ENCODE assay signal across 21 mouse cellular contexts in genomic region chr5:112166410-112167175, GRCm38 (mm10).
DNase-seq lines count a peak whose midpoint lies in the region; ATAC-seq lines count a peak whose summit lies in the region.
"Had no signal": no experiment of that assay in that cellular context is flagged by ENCODE, and none has a peak within 500 bp of the region (broad histone marks: within the 10 kb centered on the region; RNA-seq: fewer than 3 reads in every experiment).

No protein-coding gene starts in this region.

- H3K4me2 ChIP-seq in hindbrain, embryonic 11.5 days (replicated peaks; ENCODE audit: low read depth, low read length), result no peak overlapping the region
- H3K4me2 ChIP-seq in embryonic facial prominence, embryonic 11.5 days (ENCODE audit: low read depth, low read length), result no peak overlapping the region
- no peak overlapping the region for H3K4me2 ChIP-seq in forebrain, embryonic 16.5 days (ENCODE audit: low read length)
- no peak overlapping the region for H3K4me2 ChIP-seq in midbrain, embryonic 15.5 days
- H3K4me2 ChIP-seq: heart, embryonic 13.5 days had no signal

- no peak for DNase-seq in hindbrain, embryonic 10.5 days (ENCODE audit: low spot score)
- no peak for DNase-seq in hindbrain, embryonic 11.5 days (ENCODE audit: low spot score)
- no peak for DNase-seq in embryonic facial prominence, embryonic 11.5 days (ENCODE audit: low spot score)
- DNase-seq in layer of hippocampus, adult 18-20 months (ENCODE audit: low spot score in 2 of 2), result no peak
- no peak for DNase-seq in adrenal gland, postnatal 36 days
- DNase-seq: adrenal gland, postnatal 25 days; cerebellum, adult 11-12 months; cerebellum, postnatal 10 days; gastrocnemius, postnatal 25 days; heart, adult 18-20 months; heart, postnatal 14 days; kidney, adult 18-20 months; kidney, postnatal 10 days; thymus, adult 18-20 months; thymus, postnatal 36 days had no signal

- H3K4me1 ChIP-seq in hindbrain, embryonic 10.5 days (replicated peaks), result peaks cover 57% of the 10 kb centered on the region
- H3K4me1 ChIP-seq in hindbrain, embryonic 11.5 days (replicated peaks; ENCODE audit: control insufficient read depth, insufficient read depth, low read length), result peaks cover 2% of the 10 kb centered on the region
- H3K4me1 ChIP-seq in embryonic facial prominence, embryonic 11.5 days (ENCODE audit: control insufficient read depth, insufficient read depth, low read length), result peaks cover 7% of the 10 kb centered on the region
- peaks cover 13% of the 10 kb centered on the region for H3K4me1 ChIP-seq in forebrain, embryonic 16.5 days (replicated peaks; ENCODE audit: control insufficient read depth, insufficient read depth, low read length)
- peaks cover 11% of the 10 kb centered on the region for H3K4me1 ChIP-seq in midbrain, embryonic 15.5 days

- no peaks in the 10 kb centered on the region for H3K36me3 ChIP-seq in hindbrain, embryonic 10.5 days
- H3K36me3 ChIP-seq in hindbrain, embryonic 11.5 days (ENCODE audit: control insufficient read depth, insufficient read depth, low read length), result no peaks in the 10 kb centered on the region
- H3K36me3 ChIP-seq in embryonic facial prominence, embryonic 11.5 days (replicated peaks; ENCODE audit: control insufficient read depth, insufficient read depth, low read depth, low read length), result no peaks in the 10 kb centered on the region
- no peaks in the 10 kb centered on the region for H3K36me3 ChIP-seq in forebrain, embryonic 16.5 days (ENCODE audit: control insufficient read depth, insufficient read depth)
- no peaks in the 10 kb centered on the region for H3K36me3 ChIP-seq in midbrain, embryonic 15.5 days (replicated peaks)
- H3K36me3 ChIP-seq: heart, embryonic 13.5 days had no signal

- no peak for ATAC-seq in hindbrain, embryonic 11.5 days (ENCODE audit: low FRiP score)
- ATAC-seq in embryonic facial prominence, embryonic 11.5 days (replicated peaks; ENCODE audit: insufficient number of reproducible peaks, low FRiP score, low TSS enrichment, low read depth), result 0 out of 2 replicates have a peak, but pooled peaks have one; percentile 32
- ATAC-seq in forebrain, embryonic 16.5 days, result peak; percentile 58; the same call in 1 of the 2 replicates
- ATAC-seq in midbrain, embryonic 15.5 days (replicated peaks), result 0 out of 2 replicates have a peak, but pooled peaks have one; percentile 58
- ATAC-seq in erythroblast, adult 5-6 weeks (replicated peaks; ENCODE audit: low FRiP score, poor library complexity, severe bottlenecking), result no peak
- ATAC-seq: CD4-positive, CD25-positive, alpha-beta regulatory T cell, adult 4 months had no signal

- H3K27ac ChIP-seq in hindbrain, embryonic 10.5 days, result peak overlapping the region; percentile 84
- H3K27ac ChIP-seq in hindbrain, embryonic 11.5 days (ENCODE audit: low read depth, low read length), result no peak overlapping the region
- H3K27ac ChIP-seq in embryonic facial prominence, embryonic 11.5 days (replicated peaks; ENCODE audit: low read depth, low read length), result peak overlapping the region; percentile 56; the same call in 1 of the 2 replicates
- H3K27ac ChIP-seq in forebrain, embryonic 16.5 days (ENCODE audit: low read length), result no peak overlapping the region
- H3K27ac ChIP-seq in midbrain, embryonic 15.5 days, result peak overlapping the region; percentile 3; the same call in 1 of the 2 replicates
- H3K27ac ChIP-seq: heart, embryonic 13.5 days; macrophage had no signal

- peaks cover 21% of the 10 kb centered on the region; the same call in 1 of the 2 replicates for H3K27me3 ChIP-seq in hindbrain, embryonic 10.5 days (ENCODE audit: insufficient read depth, poor library complexity, severe bottlenecking)
- no peaks in the 10 kb centered on the region for H3K27me3 ChIP-seq in hindbrain, embryonic 11.5 days (ENCODE audit: control insufficient read depth, insufficient read depth, low read length)
- H3K27me3 ChIP-seq in embryonic facial prominence, embryonic 11.5 days (ENCODE audit: control insufficient read depth, insufficient read depth, low read length), result no peaks in the 10 kb centered on the region
- no peaks in the 10 kb centered on the region for H3K27me3 ChIP-seq in forebrain, embryonic 16.5 days (replicated peaks; ENCODE audit: control insufficient read depth, insufficient read depth, low read length)
- 0 out of 2 replicates have a peak, but pooled peaks cover 3% of the 10 kb centered on the region for H3K27me3 ChIP-seq in midbrain, embryonic 15.5 days (replicated peaks)

- H3K9me3 ChIP-seq in hindbrain, embryonic 10.5 days, result no peaks in the 10 kb centered on the region
- no peaks in the 10 kb centered on the region for H3K9me3 ChIP-seq in hindbrain, embryonic 11.5 days (ENCODE audit: control insufficient read depth, low read length)
- H3K9me3 ChIP-seq in embryonic facial prominence, embryonic 11.5 days (replicated peaks; ENCODE audit: control insufficient read depth, low read length), result no peaks in the 10 kb centered on the region
- H3K9me3 ChIP-seq in forebrain, embryonic 16.5 days (ENCODE audit: control insufficient read depth, low read length), result 0 out of 2 replicates have a peak, but pooled peaks cover 3% of the 10 kb centered on the region
- H3K9me3 ChIP-seq in midbrain, embryonic 15.5 days, result no peaks in the 10 kb centered on the region
- H3K9me3 ChIP-seq: heart, embryonic 13.5 days had no signal

- 44% methylated on average over 11 of the region's 11 CpGs for WGBS in hindbrain, embryonic 10.5 days
- 39% methylated on average over 11 of the region's 11 CpGs for WGBS in hindbrain, embryonic 11.5 days
- 26% methylated on average over 11 of the region's 11 CpGs for WGBS in embryonic facial prominence, embryonic 11.5 days
- 21% methylated on average over 11 of the region's 11 CpGs for WGBS in forebrain, embryonic 16.5 days
- WGBS in midbrain, embryonic 15.5 days, result 13% methylated on average over 11 of the region's 11 CpGs

- H3K9ac ChIP-seq in hindbrain, embryonic 11.5 days (ENCODE audit: low read depth, low read length), result no peak overlapping the region
- H3K9ac ChIP-seq in embryonic facial prominence, embryonic 11.5 days (replicated peaks; ENCODE audit: low read length), result no peak overlapping the region
- 0 out of 2 replicates have a peak overlapping the region, but pooled peaks have one; percentile 2 for H3K9ac ChIP-seq in forebrain, embryonic 16.5 days (replicated peaks; ENCODE audit: low read depth, low read length)
- H3K9ac ChIP-seq in midbrain, embryonic 15.5 days, result no peak overlapping the region
- H3K9ac ChIP-seq: heart, embryonic 13.5 days had no signal

- H3K4me3 ChIP-seq in hindbrain, embryonic 10.5 days, result no peak overlapping the region
- no peak overlapping the region for H3K4me3 ChIP-seq in hindbrain, embryonic 11.5 days (ENCODE audit: low read depth, low read length)
- H3K4me3 ChIP-seq in embryonic facial prominence, embryonic 11.5 days (ENCODE audit: low read depth, low read length), result no peak overlapping the region
- H3K4me3 ChIP-seq in forebrain, embryonic 16.5 days (replicated peaks; ENCODE audit: low read length), result no peak overlapping the region
- H3K4me3 ChIP-seq in midbrain, embryonic 15.5 days, result no peak overlapping the region
- H3K4me3 ChIP-seq: heart, embryonic 13.5 days had no signal

Comparison
In these comparisons a context has a peak if more than half of its experiments do, and no peak if none do; other contexts are left out.
1. H3K27ac ChIP-seq: peak in hindbrain, embryonic 10.5 days (single experiment), embryonic facial prominence, embryonic 11.5 days (single experiment) and midbrain, embryonic 15.5 days (single experiment); none in hindbrain, embryonic 11.5 days (single experiment) and forebrain, embryonic 16.5 days (single experiment).
2. ATAC-seq: peak in embryonic facial prominence, embryonic 11.5 days (single experiment), forebrain, embryonic 16.5 days (single experiment) and midbrain, embryonic 15.5 days (single experiment); none in hindbrain, embryonic 11.5 days (single experiment) and erythroblast, adult 5-6 weeks (single experiment).